Mouse (Mus musculus) liver, embryonic 11.5 days (tissue): ENCODE results near the gene Tanc1. TPM values are rescaled to one million over a fixed set of nuclear protein-coding genes. Genes with fewer than 3 reads are reported as not detected.

Experiments used
- ATAC-seq: fragments of 200-750 bp; cut with Nextera tagmentation; replicated peaks from 2 replicates; pipeline ENCODE4 v1.8.0; 2017; ENCODE audit warnings: moderate number of reproducible peaks, mild to moderate bottlenecking, moderate TSS enrichment, moderate library complexity; ENCODE audit not compliant: low FRiP score
- DNase-seq: peaks from one replicate; pipeline ENCODE4 v3.0.0-alpha.2; 2017; ENCODE audit warnings: low spot score
- H3K27ac ChIP-seq: fragments of 300-500 bp; sonication (generic); 2 replicates; pipeline ENCODE4 v1.5.1; 2014; ENCODE audit warnings: mild to moderate bottlenecking, low read depth, low read length, control low read depth
- H3K27me3 ChIP-seq: fragments of 300-500 bp; sonication (generic); replicated peaks from 2 replicates; pipeline ENCODE4 v1.6.1; 2014; ENCODE audit warnings: low read length, mixed read lengths; ENCODE audit not compliant: control insufficient read depth, insufficient read depth
- H3K36me3 ChIP-seq: fragments of 300-500 bp; sonication (generic); 2 replicates; pipeline ENCODE4 v1.6.1; 2014; ENCODE audit warnings: mild to moderate bottlenecking, low read length, moderate library complexity, mixed read lengths; ENCODE audit not compliant: control insufficient read depth, insufficient read depth
- H3K4me1 ChIP-seq: fragments of 300-500 bp; sonication (generic); replicated peaks from 2 replicates; pipeline ENCODE4 v1.6.1; 2014; ENCODE audit warnings: low read length, mixed read lengths; ENCODE audit not compliant: control insufficient read depth, insufficient read depth
- H3K4me2 ChIP-seq: fragments of 300-500 bp; sonication (generic); 2 replicates; pipeline ENCODE4 v1.6.1; 2014; ENCODE audit warnings: mild to moderate bottlenecking, control low read depth, moderate library complexity
- H3K4me3 ChIP-seq: fragments of 300-500 bp; sonication (generic); 2 replicates; pipeline ENCODE4 v1.5.1; 2014; ENCODE audit warnings: low read depth, low read length, control low read depth
- H3K9ac ChIP-seq: fragments of 300-500 bp; sonication (generic); 2 replicates; pipeline ENCODE4 v1.6.1; 2014; ENCODE audit warnings: low read depth, low read length, control low read depth
- H3K9me3 ChIP-seq: fragments of 300-500 bp; sonication (generic); 2 replicates; pipeline ENCODE4 v1.6.1; 2016; ENCODE audit warnings: low read length, inconsistent platforms, mixed read lengths; ENCODE audit not compliant: control insufficient read depth
- WGBS: fragments of 180-500 bp; shearing (Covaris S2); extraction: QIAGEN DNeasy Blood & Tissue Kit; methylation state at CpG from one replicate; pipeline ENCODE4 v1.1.7; 2014; 5-methylcytosine and 5-hydroxymethylcytosine counted together
- polyA plus RNA-seq: library from polyadenylated mRNA; unstranded; fragments of >200 nt; fragmentation: Nextera tagmentation; extraction: Ambion mirVana; gene quantifications from 2 replicates; pipeline ENCODE4 v1.2.1, GENCODE M21; 2014

The Tanc1 gene
- polyA plus RNA-seq, 1 experiment from 2014 or later: 12.5 TPM

DNA sequence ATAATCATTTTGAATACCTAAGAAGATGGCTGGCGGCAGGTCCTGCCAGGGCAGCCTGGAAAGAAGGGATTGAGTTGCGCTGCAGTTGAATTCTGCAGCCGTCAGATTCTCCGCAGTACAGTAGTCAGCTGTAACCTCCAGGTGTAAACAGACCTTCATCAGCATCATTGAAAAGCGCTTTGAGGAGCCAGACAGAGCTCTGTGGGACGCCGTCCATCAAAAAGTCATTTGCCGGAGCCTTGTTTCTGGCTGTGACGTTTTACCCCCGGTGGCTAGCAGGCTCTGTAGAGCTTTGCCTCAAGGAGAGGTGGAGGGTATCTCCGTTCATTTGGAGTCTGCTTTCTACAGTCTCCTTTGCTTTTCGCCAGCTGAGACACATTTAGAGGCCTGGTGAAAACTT, 36.6 kb downstream of the Tanc1 start:
- 36% methylated on average over 12 of the region's 12 CpGs for WGBS
- no peak overlapping the region for H3K4me3 ChIP-seq
- no peak overlapping the region for H3K27ac ChIP-seq
- H3K4me2 ChIP-seq: no peak overlapping the region
- no peak overlapping the region for H3K9ac ChIP-seq
- 0 out of 2 replicates have a peak, but pooled peaks cover 3% of the 10 kb centered on the region for H3K27me3 ChIP-seq
- DNase-seq (no peak), ATAC-seq (no peak)
- no peaks in the 10 kb centered on the region for H3K36me3 ChIP-seq
- H3K9me3 ChIP-seq: no peaks in the 10 kb centered on the region
- H3K4me1 ChIP-seq: peaks cover 8% of the 10 kb centered on the region; the same call in 1 of the 2 replicates

DNA sequence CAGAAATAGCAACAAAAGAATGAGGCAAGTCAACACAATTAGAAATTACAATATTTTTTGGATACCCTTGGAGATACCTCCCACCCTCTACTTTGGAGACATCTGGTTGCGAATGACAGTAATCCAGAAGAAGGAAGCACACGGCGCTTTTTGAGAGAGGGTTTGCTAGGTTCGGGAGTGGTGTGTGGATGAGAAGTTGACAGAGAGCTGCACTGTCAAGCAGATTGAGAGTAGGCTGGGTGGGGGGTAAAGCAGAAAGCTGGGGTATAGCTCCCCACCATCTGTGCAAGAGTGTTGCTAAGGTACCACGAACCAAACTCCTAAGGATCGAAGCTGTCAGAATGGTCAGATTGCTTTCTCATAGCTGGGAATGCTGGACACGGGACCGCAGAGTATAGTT, 40.0 kb downstream of the Tanc1 start:
- H3K4me2 ChIP-seq: no peak overlapping the region
- DNase-seq: no peak
- no peaks in the 10 kb centered on the region for H3K9me3 ChIP-seq
- H3K27me3 ChIP-seq: 0 out of 2 replicates have a peak, but pooled peaks cover 3% of the 10 kb centered on the region
- H3K4me1 ChIP-seq: peaks cover 8% of the 10 kb centered on the region; the same call in 1 of the 2 replicates
- H3K9ac ChIP-seq: no peak overlapping the region
- WGBS: 89% methylated on average over 8 of the region's 8 CpGs
- no peak for ATAC-seq
- no peaks in the 10 kb centered on the region for H3K36me3 ChIP-seq
- no peak overlapping the region for H3K27ac ChIP-seq
- H3K4me3 ChIP-seq: no peak overlapping the region

DNA sequence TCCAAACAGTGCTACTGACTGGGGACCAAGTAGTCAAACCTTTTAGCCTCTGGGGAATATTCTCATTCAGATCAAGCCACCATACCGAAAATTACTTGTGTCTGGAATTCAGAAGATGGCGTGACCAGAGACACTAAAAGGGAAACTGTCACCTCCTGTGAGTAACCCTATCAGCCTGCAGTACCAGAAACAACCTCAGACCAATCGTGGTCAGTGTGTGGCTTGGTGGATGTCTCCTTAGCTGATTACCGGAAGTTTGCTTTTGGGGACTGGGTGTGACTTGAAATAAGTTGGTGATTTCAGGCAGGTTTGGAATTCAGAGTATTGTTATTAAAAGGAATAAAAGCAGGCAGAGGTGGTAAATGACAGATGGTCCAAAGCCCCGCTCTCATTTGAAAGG, 40.9 kb downstream of the Tanc1 start:
- no peak overlapping the region for H3K4me2 ChIP-seq
- H3K4me1 ChIP-seq: peaks cover 5% of the 10 kb centered on the region; the same call in 1 of the 2 replicates
- no peak overlapping the region for H3K9ac ChIP-seq
- DNase-seq: no peak
- no peak for ATAC-seq
- WGBS: 42% methylated on average over 5 of the region's 5 CpGs
- H3K36me3 ChIP-seq: no peaks in the 10 kb centered on the region
- no peak overlapping the region for H3K4me3 ChIP-seq
- 0 out of 2 replicates have a peak, but pooled peaks cover 3% of the 10 kb centered on the region for H3K27me3 ChIP-seq
- no peaks in the 10 kb centered on the region for H3K9me3 ChIP-seq
- H3K27ac ChIP-seq: no peak overlapping the region

DNA sequence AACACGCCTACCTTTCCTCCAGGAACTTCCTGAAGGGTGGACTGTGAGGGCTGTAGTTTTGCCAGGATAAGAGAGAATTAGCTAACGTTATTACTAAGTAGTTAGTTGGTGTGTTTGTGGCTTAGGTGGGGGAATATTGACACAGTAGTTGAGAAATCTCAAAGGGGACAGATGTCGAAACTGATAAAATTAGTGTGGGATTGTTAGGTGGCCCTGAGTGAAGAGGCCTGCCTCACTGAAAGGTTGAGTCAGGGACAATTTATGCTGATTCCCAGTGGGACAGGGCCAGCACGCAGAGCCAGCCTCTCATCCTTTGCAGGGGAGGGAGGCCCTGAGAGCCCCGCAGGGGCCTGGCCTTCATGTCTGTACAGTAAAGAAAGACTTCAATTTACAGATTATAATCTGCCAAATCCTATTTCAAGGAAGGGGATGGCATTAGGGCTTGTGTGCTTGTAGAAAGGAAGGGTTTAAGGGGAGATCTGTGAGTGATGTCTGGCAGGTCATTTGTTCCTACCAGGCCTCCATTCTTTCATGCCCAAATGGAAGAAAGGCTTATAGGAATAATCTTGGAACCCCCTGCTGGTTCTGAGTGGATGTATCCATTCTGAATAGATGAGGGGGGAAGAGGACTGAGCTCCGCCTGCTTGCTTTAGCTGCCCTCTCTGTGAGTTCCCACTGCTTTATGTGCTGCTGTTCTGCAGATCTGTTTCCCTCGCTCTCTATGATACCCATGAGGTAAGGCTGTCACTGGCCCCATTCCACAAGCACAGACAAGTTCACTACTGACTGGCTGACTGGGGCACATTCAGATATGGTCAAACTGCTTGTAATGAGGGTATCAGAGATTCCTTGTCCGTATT, 41.7 kb downstream of the Tanc1 start:
- WGBS: 53% methylated on average over 8 of the region's 8 CpGs
- Histone ChIP-seq H3K4me2 (no peak overlapping the region), H3K4me3 (no peak overlapping the region), H3K27me3 (no peaks in the 10 kb centered on the region), H3K36me3 (no peaks in the 10 kb centered on the region), H3K4me1 (peaks cover 5% of the 10 kb centered on the region; the same call in 1 of the 2 replicates), H3K27ac (no peak overlapping the region), H3K9me3 (no peaks in the 10 kb centered on the region), H3K9ac (no peak overlapping the region)
- DNase-seq (no peak), ATAC-seq (no peak)

DNA sequence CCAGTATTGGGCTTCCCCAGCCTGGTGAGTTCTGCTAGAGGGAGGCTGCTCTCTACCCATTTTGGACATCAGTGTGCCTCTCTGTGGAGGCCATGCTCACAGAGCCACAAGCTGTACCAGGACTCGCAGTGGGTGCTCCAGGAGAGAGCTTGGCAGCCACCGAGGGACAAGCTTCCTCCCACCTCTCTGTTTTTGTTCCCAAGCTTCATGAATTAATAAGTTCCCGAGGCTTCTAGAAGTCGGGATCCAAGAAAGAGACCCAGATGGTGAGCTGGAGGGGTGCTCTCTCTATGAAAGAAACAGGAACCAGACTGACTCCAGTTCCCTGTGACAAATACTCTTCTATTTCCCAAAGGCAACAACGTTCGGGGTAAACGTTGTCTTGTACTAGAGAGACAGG, 43.6 kb downstream of the Tanc1 start:
- no peak for ATAC-seq
- Histone ChIP-seq H3K9ac (no peak overlapping the region), H3K9me3 (no peaks in the 10 kb centered on the region), H3K4me2 (no peak overlapping the region), H3K36me3 (no peaks in the 10 kb centered on the region), H3K27ac (no peak overlapping the region), H3K4me3 (no peak overlapping the region), H3K27me3 (no peaks in the 10 kb centered on the region), H3K4me1 (peaks cover 5% of the 10 kb centered on the region; the same call in 1 of the 2 replicates)
- 69% methylated on average over 7 of the region's 7 CpGs for WGBS
- no peak for DNase-seq

DNA sequence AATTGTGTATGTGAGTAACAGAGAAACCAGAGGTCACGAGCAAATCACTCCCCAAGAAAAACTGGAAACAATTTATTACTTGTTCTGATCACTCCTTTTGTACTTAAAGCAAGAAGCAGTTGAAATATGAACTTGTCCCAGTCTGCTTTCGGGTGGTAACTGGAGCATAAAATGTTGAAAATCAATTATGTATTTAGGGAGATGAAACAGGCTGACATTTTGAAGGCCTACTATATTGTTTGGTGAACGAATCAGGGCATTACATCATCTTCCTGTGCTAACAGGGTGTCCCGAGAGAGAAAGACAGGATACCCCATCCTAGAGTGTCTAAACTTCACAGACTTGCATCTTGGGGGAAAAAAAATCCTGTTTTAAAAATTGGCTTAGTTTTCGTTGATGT, 44.8 kb downstream of the Tanc1 start:
- ATAC-seq: no peak
- no peaks in the 10 kb centered on the region for H3K36me3 ChIP-seq
- DNase-seq: no peak
- H3K27ac ChIP-seq: no peak overlapping the region
- H3K9me3 ChIP-seq: no peaks in the 10 kb centered on the region
- no peaks in the 10 kb centered on the region for H3K27me3 ChIP-seq
- peaks cover 11% of the 10 kb centered on the region; the same call in 1 of the 2 replicates for H3K4me1 ChIP-seq
- H3K9ac ChIP-seq: no peak overlapping the region
- H3K4me2 ChIP-seq: no peak overlapping the region
- H3K4me3 ChIP-seq: no peak overlapping the region
- WGBS: 52% methylated on average over 5 of the region's 5 CpGs

DNA sequence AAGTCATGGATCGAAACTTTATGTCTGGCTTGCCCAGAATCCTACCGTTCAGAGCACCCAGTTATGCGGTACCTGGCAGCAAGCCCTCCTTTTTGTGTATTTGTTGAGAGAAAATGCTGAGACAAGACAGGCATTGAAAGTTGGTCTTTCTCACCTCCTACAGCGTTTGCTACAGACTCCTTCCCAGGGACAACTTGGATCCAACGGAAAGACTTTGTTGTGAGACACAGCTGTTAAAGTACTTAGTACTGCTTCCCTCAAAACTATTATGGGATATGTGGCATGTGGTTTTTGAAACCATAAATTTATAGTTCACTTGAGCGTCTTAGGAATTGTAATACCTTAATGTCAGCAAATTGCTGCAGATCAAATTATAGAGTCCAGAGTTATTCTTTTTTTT, 47.8 kb downstream of the Tanc1 start:
- Histone ChIP-seq H3K4me3 (no peak overlapping the region), H3K4me2 (no peak overlapping the region), H3K9me3 (no peaks in the 10 kb centered on the region), H3K9ac (no peak overlapping the region), H3K27ac (no peak overlapping the region), H3K27me3 (no peaks in the 10 kb centered on the region), H3K4me1 (peaks cover 10% of the 10 kb centered on the region; the same call in 1 of the 2 replicates), H3K36me3 (no peaks in the 10 kb centered on the region)
- no peak for ATAC-seq
- no peak for DNase-seq
- WGBS: 85% methylated on average over 6 of the region's 6 CpGs

DNA sequence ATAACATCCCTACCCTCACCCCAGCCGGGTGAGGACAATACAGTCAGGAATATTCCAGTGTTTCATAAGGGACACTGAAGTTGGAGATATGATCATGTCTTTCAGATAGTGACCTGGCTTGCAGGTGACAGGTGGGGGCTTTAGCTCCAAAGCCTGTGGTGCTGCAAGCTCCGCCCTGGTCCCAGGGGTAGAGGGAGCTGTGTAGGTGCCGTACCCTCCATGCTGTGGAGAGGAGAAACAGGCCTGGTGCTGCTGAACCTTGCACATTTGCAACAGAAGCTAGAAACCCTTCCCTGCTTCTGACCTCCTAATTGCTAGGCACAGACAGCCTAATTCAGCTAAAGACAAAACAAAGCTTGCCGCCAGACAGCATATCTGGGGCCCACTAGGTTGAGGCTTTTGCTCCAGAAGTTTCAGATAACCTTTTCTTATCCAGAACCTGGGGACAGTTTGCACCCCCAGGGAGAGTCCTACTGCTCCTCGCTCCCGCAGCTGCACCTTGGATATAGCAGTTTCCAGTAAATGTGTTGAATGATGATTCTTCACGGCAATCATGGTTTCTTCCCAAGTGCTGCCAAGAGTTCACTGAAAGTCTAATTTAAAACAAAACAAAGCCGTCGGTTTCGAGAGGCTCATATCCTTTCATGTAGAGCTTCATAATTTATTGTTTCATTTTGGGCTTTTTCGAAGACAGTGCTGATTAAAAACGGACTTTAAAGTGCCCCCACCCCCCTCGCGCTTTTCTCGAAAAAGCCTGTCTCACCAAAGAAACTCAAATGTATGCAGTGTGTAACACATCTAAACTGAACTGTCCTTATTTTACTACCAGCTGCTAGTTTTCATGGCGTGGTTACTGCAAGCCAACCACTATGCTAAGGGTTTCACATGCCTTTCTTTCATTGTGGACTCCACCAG, 49.3 kb downstream of the Tanc1 start:
- H3K36me3 ChIP-seq: no peaks in the 10 kb centered on the region
- H3K4me1 ChIP-seq: peaks cover 10% of the 10 kb centered on the region; the same call in 1 of the 2 replicates
- no peaks in the 10 kb centered on the region for H3K9me3 ChIP-seq
- DNase-seq (no peak), ATAC-seq (no peak)
- 62% methylated on average over 16 of the region's 16 CpGs for WGBS
- no peaks in the 10 kb centered on the region for H3K27me3 ChIP-seq
- H3K4me3 ChIP-seq: no peak overlapping the region
- H3K4me2 ChIP-seq: no peak overlapping the region
- H3K9ac ChIP-seq: no peak overlapping the region
- H3K27ac ChIP-seq: no peak overlapping the region
